ENCODE assay signal across 22 mouse cellular contexts in the genomic region with DNA sequence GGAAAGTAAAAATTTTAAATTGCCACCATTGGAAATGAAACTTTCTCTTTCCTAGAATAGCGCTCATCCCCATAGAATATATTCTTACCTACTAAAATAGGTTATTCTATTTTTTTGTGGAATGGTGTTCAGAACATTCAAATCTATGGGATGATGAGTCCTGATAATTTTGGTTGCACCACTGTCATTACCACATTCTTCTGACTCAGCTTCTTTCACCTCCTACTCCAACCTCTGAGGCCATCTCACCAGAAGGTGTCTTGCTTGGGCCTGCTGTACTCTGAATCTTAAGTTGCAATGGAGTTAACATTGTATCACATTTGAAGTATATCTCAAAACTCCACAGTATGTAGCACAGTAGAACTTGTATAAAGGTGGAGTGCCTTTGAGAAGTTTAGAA.
"Had no signal": no experiment of that assay in that cellular context is flagged by ENCODE, and none has a peak within 500 bp of the region (broad histone marks: within the 10 kb centered on the region; RNA-seq: fewer than 3 reads in every experiment).

No protein-coding gene starts in this region.

- DNase-seq: gastrocnemius, adult 2 months; gastrocnemius, postnatal 10 days; gastrocnemius, postnatal 25 days; heart, adult 18-20 months; heart, postnatal 10 days; heart, postnatal 4 days; kidney, adult 18-20 months; kidney, adult 8-10 months; kidney, postnatal 10 days; kidney, postnatal 25 days; kidney, postnatal 4 days; liver; liver, embryonic 13.5 days had no signal

- H3K27ac ChIP-seq: gastrocnemius, adult 2 months; heart, embryonic 10.5 days; hindbrain, embryonic 10.5 days; hindbrain, embryonic 12.5 days; hindbrain, embryonic 14.5 days; intestine, embryonic 15.5 days; layer of hippocampus, adult 2 months; limb, embryonic 10.5 days; limb, embryonic 12.5 days; liver, embryonic 13.5 days had no signal

- H3K4me3 ChIP-seq: gastrocnemius, adult 2 months; heart, embryonic 10.5 days; heart, embryonic 12.5 days; hindbrain, embryonic 10.5 days; hindbrain, embryonic 12.5 days; intestine, embryonic 15.5 days; layer of hippocampus, adult 2 months; limb, embryonic 10.5 days; limb, embryonic 12.5 days; liver, embryonic 13.5 days had no signal
